Mouse (Mus musculus) forebrain, embryonic 11.5 days (tissue): ENCODE measurements around the gene Arid3a. TPM values are rescaled to one million over a fixed set of nuclear protein-coding genes. Genes with fewer than 3 reads are reported as not detected.

Experiments
- ATAC-seq: fragments of 200-750 bp; cut with Nextera tagmentation; replicated peaks from 2 replicates; pipeline ENCODE4 v1.8.0; 2017; ENCODE audit warnings: moderate TSS enrichment; ENCODE audit not compliant: low FRiP score
- DNase-seq: peaks from one replicate; pipeline ENCODE4 v3.0.0-alpha.2; 2017; ENCODE audit warnings: low spot score
- H3K27ac ChIP-seq: fragments of 300-500 bp; sonication (generic); 2 replicates; pipeline ENCODE4 v1.5.1; 2014; ENCODE audit warnings: low read depth, low read length
- H3K27me3 ChIP-seq: fragments of 300-500 bp; sonication (generic); 2 replicates; pipeline ENCODE4 v1.6.1; 2014; ENCODE audit warnings: mild to moderate bottlenecking, low read length, mixed read lengths; ENCODE audit not compliant: control insufficient read depth, insufficient read depth
- H3K36me3 ChIP-seq: fragments of 300-500 bp; sonication (generic); 2 replicates; pipeline ENCODE4 v1.6.1; 2014; ENCODE audit warnings: mild to moderate bottlenecking, low read length, moderate library complexity, mixed read lengths; ENCODE audit not compliant: control insufficient read depth, insufficient read depth
- H3K4me1 ChIP-seq: fragments of 300-500 bp; sonication (generic); replicated peaks from 2 replicates; pipeline ENCODE4 v1.6.1; 2014; ENCODE audit warnings: low read length, mixed read lengths; ENCODE audit not compliant: control insufficient read depth, insufficient read depth
- H3K4me2 ChIP-seq: fragments of 300-500 bp; sonication (generic); 2 replicates; pipeline ENCODE4 v1.6.1; 2014; ENCODE audit warnings: low read depth, mild to moderate bottlenecking, low read length, moderate library complexity, mixed read lengths; ENCODE audit not compliant: severe bottlenecking
- H3K4me3 ChIP-seq: fragments of 300-500 bp; sonication (generic); 2 replicates; pipeline ENCODE4 v1.5.1; 2014; ENCODE audit warnings: low read depth, low read length
- H3K9ac ChIP-seq: fragments of 300-500 bp; sonication (generic); 2 replicates; pipeline ENCODE4 v1.6.1; 2014; ENCODE audit warnings: low read length
- H3K9me3 ChIP-seq: fragments of 300-500 bp; sonication (generic); 2 replicates; pipeline ENCODE4 v1.6.1; 2016; ENCODE audit warnings: low read length, mixed read lengths; ENCODE audit not compliant: control insufficient read depth
- WGBS: fragments of 180-500 bp; shearing (Covaris S2); extraction: QIAGEN DNeasy Blood & Tissue Kit; methylation state at CpG from one replicate; pipeline ENCODE4 v1.1.7; 2014; 5-methylcytosine and 5-hydroxymethylcytosine counted together
- polyA plus RNA-seq: library from polyadenylated mRNA; unstranded; fragments of >200 nt; fragmentation: Nextera tagmentation; extraction: Ambion mirVana; gene quantifications from 2 replicates; pipeline ENCODE4 v1.2.1, GENCODE M21; 2014

Arid3a gene
- polyA plus RNA-seq, 1 experiment from 2014 or later: 6.6 TPM

DNA sequence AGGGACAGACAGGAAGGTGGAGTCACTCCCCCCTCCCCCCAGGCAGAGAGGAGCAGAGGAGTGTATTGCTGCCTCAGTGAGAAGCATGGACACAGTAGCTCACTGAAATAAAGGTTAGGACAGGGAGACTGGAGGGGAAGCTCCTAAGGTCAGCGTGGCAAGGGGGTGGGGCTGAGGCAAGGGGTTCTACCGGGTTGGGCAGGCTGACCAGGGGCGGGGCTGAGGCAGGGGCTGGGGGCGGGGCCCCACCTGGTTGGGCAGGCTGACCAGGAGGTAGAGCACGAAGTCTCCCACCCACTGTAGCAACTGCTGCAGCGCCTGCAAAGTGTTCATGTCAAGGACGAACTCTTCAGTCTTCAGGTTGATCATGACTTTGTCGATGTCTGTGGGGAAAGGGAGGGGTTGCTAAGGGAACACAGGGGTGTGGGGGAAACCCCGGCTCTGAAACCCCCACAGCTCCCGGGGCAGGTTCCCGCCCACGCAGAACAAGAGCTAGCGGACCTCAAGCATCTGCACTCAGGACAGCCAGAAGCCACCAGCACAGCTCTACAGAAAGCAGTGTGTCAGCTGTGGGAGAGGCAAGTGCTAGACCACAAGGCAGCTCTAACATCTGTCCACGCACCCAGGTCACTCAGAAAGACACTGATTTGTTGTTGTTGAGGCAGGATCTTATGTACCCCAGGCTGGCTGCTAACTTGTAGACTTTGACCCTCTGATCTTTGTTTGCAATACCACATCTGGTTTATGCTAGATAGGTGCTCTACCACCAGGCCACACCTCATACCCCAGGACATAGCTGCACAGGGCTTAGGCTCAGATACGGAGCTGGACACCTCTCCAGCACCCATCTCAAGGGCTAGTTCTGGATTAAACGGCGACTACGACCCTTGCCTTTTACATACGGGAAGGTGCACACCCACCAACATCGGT lies 29.3 kb upstream of the Arid3a start:
- WGBS: 56% methylated on average over 19 of the region's 20 CpGs
- H3K27me3 ChIP-seq: peaks cover 17% of the 10 kb centered on the region; the same call in 1 of the 2 replicates
- H3K9me3 ChIP-seq: no peaks in the 10 kb centered on the region
- peaks cover 7% of the 10 kb centered on the region for H3K4me1 ChIP-seq
- no peak overlapping the region for H3K27ac ChIP-seq
- peaks cover 2% of the 10 kb centered on the region; the same call in 1 of the 2 replicates for H3K36me3 ChIP-seq
- no peak overlapping the region for H3K4me2 ChIP-seq
- ATAC-seq (no peak), DNase-seq (no peak)
- H3K4me3 ChIP-seq: no peak overlapping the region
- H3K9ac ChIP-seq: no peak overlapping the region

DNA sequence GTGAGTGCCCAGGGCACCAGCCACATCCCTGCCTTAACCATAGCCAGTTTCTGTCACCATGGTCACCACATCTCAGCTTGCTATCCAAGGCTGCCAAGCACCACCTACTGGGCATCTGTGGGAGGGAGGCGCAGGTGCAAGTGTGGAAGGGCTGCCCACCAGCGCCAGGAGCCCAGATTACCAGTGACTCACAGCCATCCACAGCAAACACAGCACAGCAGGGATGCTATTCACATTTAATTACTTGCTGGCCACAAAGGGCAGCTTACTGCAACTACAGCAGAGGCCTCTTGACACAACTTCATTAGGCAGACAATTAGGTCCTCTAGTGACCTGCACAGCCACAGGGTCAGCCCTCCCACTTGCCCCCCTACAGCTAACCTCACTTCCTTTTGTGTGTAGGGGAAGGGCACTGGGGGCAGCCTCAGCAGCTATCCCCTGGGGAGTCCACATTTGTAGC lies 25.9 kb upstream of the Arid3a start:
- H3K9ac ChIP-seq: no peak overlapping the region
- H3K4me1 ChIP-seq: peaks cover 7% of the 10 kb centered on the region
- no peak overlapping the region for H3K4me3 ChIP-seq
- no peak for DNase-seq
- peaks cover 25% of the 10 kb centered on the region; the same call in 1 of the 2 replicates for H3K27me3 ChIP-seq
- no peak overlapping the region for H3K4me2 ChIP-seq
- H3K9me3 ChIP-seq: no peaks in the 10 kb centered on the region
- H3K36me3 ChIP-seq: peaks cover 2% of the 10 kb centered on the region; the same call in 1 of the 2 replicates
- peak; percentile 58 for ATAC-seq
- WGBS: 14% methylated on average over 2 of the region's 2 CpGs
- no peak overlapping the region for H3K27ac ChIP-seq

- Histone ChIP-seq H3K4me2 (no peak overlapping the region), H3K27me3 (peaks cover 13% of the 10 kb centered on the region; the same call in 1 of the 2 replicates), H3K9ac (no peak overlapping the region), H3K36me3 (no peaks in the 10 kb centered on the region; the same call in 1 of the 2 replicates), H3K27ac (no peak overlapping the region), H3K4me3 (no peak overlapping the region), H3K9me3 (no peaks in the 10 kb centered on the region), H3K4me1 (0 out of 2 replicates have a peak, but pooled peaks cover 5% of the 10 kb centered on the region)
- 96% methylated on average over 9 of the region's 9 CpGs for WGBS
- no peak for ATAC-seq
- DNase-seq: no peak
Observed at GRCm38 (mm10) chr10:79906712-79907111, 20.1 kb upstream of the Arid3a start.

DNA sequence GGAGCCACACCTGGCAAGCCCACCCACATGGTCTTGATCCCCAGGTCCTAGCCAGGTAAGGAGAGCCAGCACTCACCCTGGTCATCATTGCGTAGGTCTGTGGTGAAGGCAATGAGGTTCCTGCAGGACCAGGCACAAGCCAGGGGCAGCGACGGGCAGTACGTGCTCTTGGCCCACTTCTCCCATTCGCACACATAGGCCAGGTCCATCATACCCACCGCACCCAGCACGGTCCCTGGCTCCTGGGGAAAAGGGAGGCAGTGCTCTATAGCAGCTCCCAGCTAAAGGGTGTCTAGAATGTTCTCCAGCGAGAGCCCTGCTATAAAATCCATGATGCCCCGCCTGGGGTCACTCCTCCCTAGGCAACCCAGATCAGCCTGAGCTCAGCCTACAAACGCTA lies 19.4 kb upstream of the Arid3a start:
- Histone ChIP-seq H3K27ac (no peak overlapping the region), H3K4me3 (no peak overlapping the region), H3K9me3 (no peaks in the 10 kb centered on the region), H3K9ac (no peak overlapping the region), H3K4me2 (no peak overlapping the region), H3K36me3 (no peaks in the 10 kb centered on the region; the same call in 1 of the 2 replicates), H3K4me1 (0 out of 2 replicates have a peak, but pooled peaks cover 5% of the 10 kb centered on the region), H3K27me3 (peaks cover 11% of the 10 kb centered on the region; the same call in 1 of the 2 replicates)
- 95% methylated on average over 10 of the region's 10 CpGs for WGBS
- DNase-seq (no peak), ATAC-seq (no peak)

DNA sequence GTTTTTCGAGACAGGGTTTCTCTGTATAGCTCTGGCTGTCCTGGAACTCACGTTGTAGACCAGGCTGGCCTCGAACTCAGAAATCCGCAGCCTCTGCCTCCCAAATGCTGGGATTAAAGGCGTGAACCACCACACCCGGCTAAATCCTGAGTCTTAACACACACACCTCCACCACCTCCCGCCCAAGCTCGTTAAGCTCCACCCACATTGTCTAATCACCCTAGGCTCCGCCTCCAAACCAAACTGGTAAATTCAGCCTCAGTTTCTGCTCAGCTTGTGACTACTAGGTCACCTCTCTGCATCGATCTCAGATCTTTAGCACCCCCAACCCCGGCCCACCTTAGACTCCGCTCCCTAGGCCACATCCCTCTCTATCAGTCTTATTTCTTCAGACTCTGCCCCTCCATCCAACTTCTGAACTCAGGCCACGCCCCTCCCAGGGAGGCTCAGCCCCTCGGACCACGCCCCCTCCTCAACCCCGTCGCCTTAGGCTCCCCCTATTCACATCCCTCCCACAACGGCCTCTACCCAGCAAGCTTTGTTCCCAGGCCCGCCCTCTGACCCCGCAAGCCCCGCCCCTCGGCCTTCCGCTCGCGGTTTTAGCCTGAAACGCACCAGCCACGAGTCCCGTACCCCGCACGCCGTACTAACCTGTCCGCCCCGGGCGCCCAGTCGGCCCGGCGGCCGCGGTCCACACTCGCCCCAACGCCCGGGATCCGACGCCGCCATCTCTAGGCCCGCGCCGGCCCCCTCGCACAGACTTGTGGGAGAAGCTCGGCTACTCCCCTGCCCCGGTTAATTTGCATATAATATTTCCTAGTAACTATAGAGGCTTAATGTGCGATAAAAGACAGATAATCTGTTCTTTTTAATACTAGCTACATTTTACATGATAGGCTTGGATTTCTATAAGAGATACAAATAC lies 18.4 kb upstream of the Arid3a start, which contains the start of gene Med16:
TSS of gene Med16 (minus strand) at position 757 of the 925 bp plus-strand sequence.
- H3K27ac ChIP-seq: peak within 1 kb of the TSS; percentile 95
- no peaks in the 10 kb centered on the region; the same call in 1 of the 2 replicates for H3K36me3 ChIP-seq
- 0 out of 2 replicates have a peak, but pooled peaks cover 5% of the 10 kb centered on the region for H3K4me1 ChIP-seq
- WGBS: 2% methylated on average over 52 of the region's 52 CpGs
- H3K9me3 ChIP-seq: no peaks in the 10 kb centered on the region
- peak within 1 kb of the TSS; percentile 68 for H3K4me3 ChIP-seq
- H3K4me2 ChIP-seq: peak within 1 kb of the TSS; percentile 39
- peak within 1 kb of the TSS; percentile 94 for H3K9ac ChIP-seq
- ATAC-seq: peak; percentile 93
- peak; percentile 97 for DNase-seq
- H3K27me3 ChIP-seq: 0 out of 2 replicates have a peak, but pooled peaks cover 2% of the 10 kb centered on the region

GRCm38 (mm10) chr10:79909092-79909922 lies 17.5 kb upstream of the Arid3a start:
- Histone ChIP-seq H3K9ac (peak overlapping the region; percentile 94; the same call in 1 of the 2 replicates), H3K36me3 (no peaks in the 10 kb centered on the region; the same call in 1 of the 2 replicates), H3K9me3 (no peaks in the 10 kb centered on the region), H3K27ac (peak overlapping the region; percentile 95; the same call in 1 of the 2 replicates), H3K4me2 (peak overlapping the region; percentile 26; the same call in 1 of the 2 replicates), H3K4me1 (0 out of 2 replicates have a peak, but pooled peaks cover 5% of the 10 kb centered on the region), H3K27me3 (0 out of 2 replicates have a peak, but pooled peaks cover 2% of the 10 kb centered on the region), H3K4me3 (peak overlapping the region; percentile 68; the same call in 1 of the 2 replicates)
- 24% methylated on average over 14 of the region's 14 CpGs for WGBS
- ATAC-seq (peak; percentile 35), DNase-seq (no peak)

DNA sequence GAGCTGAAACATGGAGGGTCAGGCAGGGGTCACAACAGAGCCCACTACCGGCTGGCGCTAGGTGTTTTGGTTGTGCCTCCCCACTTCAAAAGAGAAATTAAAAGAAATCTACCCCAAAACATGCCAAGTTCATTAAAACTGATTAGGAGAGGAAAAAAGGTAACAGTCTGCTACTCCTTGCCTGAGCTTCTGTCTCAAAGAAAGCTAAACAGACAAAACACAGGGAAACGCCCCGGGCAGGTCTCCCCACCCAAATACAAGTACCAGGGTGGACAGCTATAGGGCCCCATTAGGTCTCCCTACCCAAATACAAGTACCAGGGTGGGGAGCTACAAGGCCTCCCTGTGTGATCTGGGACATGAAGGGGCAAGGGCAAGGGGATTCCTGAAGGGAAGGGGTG lies 16.3 kb upstream of the Arid3a start, which contains the start of gene Gm26602:
TSS of gene Gm26602 (plus strand) at position 301 of the 400 bp plus-strand sequence.
- Histone ChIP-seq H3K4me3 (no peak within 1 kb of the TSS), H3K36me3 (no peaks in the 10 kb centered on the region; the same call in 1 of the 2 replicates), H3K9ac (no peak within 1 kb of the TSS), H3K4me1 (peaks cover 9% of the 10 kb centered on the region), H3K27ac (no peak within 1 kb of the TSS), H3K9me3 (no peaks in the 10 kb centered on the region), H3K27me3 (no peaks in the 10 kb centered on the region), H3K4me2 (no peak within 1 kb of the TSS)
- ATAC-seq (no peak), DNase-seq (no peak)
- 97% methylated on average over 4 of the region's 4 CpGs for WGBS
